Mouse (Mus musculus) 416B (cell line): ENCODE results near the gene Gfy.

Experiments
- DNase-seq: peaks from one replicate; pipeline ENCODE4 v3.0.0; 2011; ENCODE audit warnings: low read depth

Gfy gene

GRCm38 (mm10) chr7:45179469-45179868 is at the start of gene Gfy:
TSS of gene Gfy (minus strand) at chr7:45179569.
- no peak for DNase-seq

GRCm38 (mm10) chr7:45229046-45229445 is 49.7 kb upstream of the Gfy start:
- no peak for DNase-seq

- DNase-seq: no peak
Measured at GRCm38 (mm10) chr7:45228548-45228947, 49.2 kb upstream of the Gfy start.

GRCm38 (mm10) chr7:45226421-45226820 is 47.1 kb upstream of the Gfy start:
- DNase-seq: no peak

GRCm38 (mm10) chr7:45224826-45225225 is 45.5 kb upstream of the Gfy start:
- DNase-seq: no peak

- no peak for DNase-seq
Measured at GRCm38 (mm10) chr7:45221680-45222079, 42.3 kb upstream of the Gfy start.

GRCm38 (mm10) chr7:45216442-45217183 is 37.2 kb upstream of the Gfy start:
- DNase-seq: no peak

GRCm38 (mm10) chr7:45215673-45216441 is 36.5 kb upstream of the Gfy start, which contains the start of gene Tead2:
TSS of gene Tead2 (plus strand) at chr7:45215753.
- DNase-seq: no peak

GRCm38 (mm10) chr7:45213708-45214107 is 34.3 kb upstream of the Gfy start:
- no peak for DNase-seq

GRCm38 (mm10) chr7:45212356-45212755 is 33.0 kb upstream of the Gfy start:
- DNase-seq: no peak

GRCm38 (mm10) chr7:45211851-45212251 is 32.5 kb upstream of the Gfy start, which contains the start of gene Dkkl1:
TSS of gene Dkkl1 (minus strand) at chr7:45212147.
- DNase-seq: peak; percentile 46

- DNase-seq: peak; percentile 36
Measured at GRCm38 (mm10) chr7:45211070-45211469, 31.7 kb upstream of the Gfy start.

- peak; percentile 16 for DNase-seq
Measured at GRCm38 (mm10) chr7:45208260-45208659, 28.9 kb upstream of the Gfy start.

- DNase-seq: no peak
Measured at GRCm38 (mm10) chr7:45204380-45205143, 25.2 kb upstream of the Gfy start, which contains the start of gene Ccdc155. TSS of gene Ccdc155 (minus strand) at chr7:45204892.

- no peak for DNase-seq
Measured at GRCm38 (mm10) chr7:45202654-45203053, 23.3 kb upstream of the Gfy start.

GRCm38 (mm10) chr7:45198961-45199360 is 19.6 kb upstream of the Gfy start:
- DNase-seq: no peak

- peak; percentile 76 for DNase-seq
Measured at GRCm38 (mm10) chr7:45198435-45198834, 19.1 kb upstream of the Gfy start.

- DNase-seq: peak; percentile 24
Measured at GRCm38 (mm10) chr7:45196994-45197393, 17.6 kb upstream of the Gfy start.

GRCm38 (mm10) chr7:45196176-45196535 is 16.8 kb upstream of the Gfy start:
- no peak for DNase-seq

- DNase-seq: no peak
Measured at GRCm38 (mm10) chr7:45195341-45196175, 16.2 kb upstream of the Gfy start.
